Mouse (Mus musculus) hindbrain, embryonic 11.5 days (tissue): ENCODE measurements around the gene Oprl1. TPM values are rescaled to one million over a fixed set of nuclear protein-coding genes. Genes with fewer than 3 reads are reported as not detected.

Experiments used
- ATAC-seq: fragments of 200-750 bp; cut with Nextera tagmentation; 2 replicates; pipeline ENCODE4 v1.8.0; 2017; ENCODE audit warnings: mild to moderate bottlenecking, moderate TSS enrichment, moderate library complexity; ENCODE audit not compliant: low FRiP score
- DNase-seq: peaks from one replicate; pipeline ENCODE4 v3.0.0-alpha.2; 2015; ENCODE audit warnings: low spot score
- H3K27ac ChIP-seq: fragments of 300-500 bp; sonication (generic); 2 replicates; pipeline ENCODE4 v1.5.1; 2014; ENCODE audit warnings: mild to moderate bottlenecking, low read depth, low read length
- H3K27me3 ChIP-seq: fragments of 300-500 bp; sonication (generic); 2 replicates; pipeline ENCODE4 v1.6.1; 2014; ENCODE audit warnings: mild to moderate bottlenecking, low read length, moderate library complexity, mixed read lengths; ENCODE audit not compliant: control insufficient read depth, insufficient read depth
- H3K36me3 ChIP-seq: fragments of 300-500 bp; sonication (generic); 2 replicates; pipeline ENCODE4 v1.6.1; 2014; ENCODE audit warnings: mild to moderate bottlenecking, low read length, moderate library complexity, mixed read lengths; ENCODE audit not compliant: control insufficient read depth, insufficient read depth
- H3K4me1 ChIP-seq: fragments of 300-500 bp; sonication (generic); replicated peaks from 2 replicates; pipeline ENCODE4 v1.6.1; 2014; ENCODE audit warnings: low read length, mixed read lengths; ENCODE audit not compliant: control insufficient read depth, insufficient read depth
- H3K4me2 ChIP-seq: fragments of 300-500 bp; sonication (generic); replicated peaks from 2 replicates; pipeline ENCODE4 v1.6.1; 2014; ENCODE audit warnings: mild to moderate bottlenecking, low read depth, low read length
- H3K4me3 ChIP-seq: fragments of 300-500 bp; sonication (generic); 2 replicates; pipeline ENCODE4 v1.5.1; 2014; ENCODE audit warnings: low read depth, low read length
- H3K9ac ChIP-seq: fragments of 300-500 bp; sonication (generic); 2 replicates; pipeline ENCODE4 v1.6.1; 2014; ENCODE audit warnings: low read depth, low read length
- H3K9me3 ChIP-seq: fragments of 300-500 bp; sonication (generic); 2 replicates; pipeline ENCODE4 v1.6.1; 2016; ENCODE audit warnings: low read length; ENCODE audit not compliant: control insufficient read depth
- WGBS: fragments of 180-500 bp; shearing (Covaris S2); extraction: QIAGEN DNeasy Blood & Tissue Kit; methylation state at CpG from one replicate; pipeline ENCODE4 v1.1.7; 2014; 5-methylcytosine and 5-hydroxymethylcytosine counted together
- polyA plus RNA-seq: library from polyadenylated mRNA; unstranded; fragments of >200 nt; fragmentation: Nextera tagmentation; extraction: Ambion mirVana; gene quantifications from 2 replicates; pipeline ENCODE4 v1.2.1, GENCODE M21; 2014

Oprl1 gene
- polyA plus RNA-seq, 1 experiment from 2014 or later, result 21.6 TPM

GRCm38 (mm10) chr2:181721200-181721599 lies 6.4 kb downstream of the Oprl1 start:
- Histone ChIP-seq H3K36me3 (no peaks in the 10 kb centered on the region), H3K4me3 (no peak overlapping the region), H3K4me1 (no peaks in the 10 kb centered on the region), H3K9me3 (no peaks in the 10 kb centered on the region), H3K9ac (no peak overlapping the region), H3K27me3 (no peaks in the 10 kb centered on the region), H3K4me2 (no peak overlapping the region), H3K27ac (no peak overlapping the region)
- no peak for DNase-seq
- ATAC-seq, result no peak

GRCm38 (mm10) chr2:181722213-181722612 lies 7.4 kb downstream of the Oprl1 start:
- H3K4me3 ChIP-seq, result no peak overlapping the region
- H3K4me2 ChIP-seq, result no peak overlapping the region
- H3K9ac ChIP-seq, result no peak overlapping the region
- H3K27ac ChIP-seq, result no peak overlapping the region
- H3K27me3 ChIP-seq, result no peaks in the 10 kb centered on the region
- no peaks in the 10 kb centered on the region for H3K36me3 ChIP-seq
- ATAC-seq, result peak; percentile 40; the same call in 1 of the 2 replicates
- no peaks in the 10 kb centered on the region for H3K4me1 ChIP-seq
- peak; percentile 74 for DNase-seq
- no peaks in the 10 kb centered on the region for H3K9me3 ChIP-seq
- 22% methylated on average over 3 of the region's 3 CpGs for WGBS

- Histone ChIP-seq H3K9me3 (no peaks in the 10 kb centered on the region), H3K9ac (no peak overlapping the region), H3K27me3 (no peaks in the 10 kb centered on the region), H3K4me3 (no peak overlapping the region), H3K4me2 (no peak overlapping the region), H3K27ac (no peak overlapping the region), H3K36me3 (no peaks in the 10 kb centered on the region), H3K4me1 (no peaks in the 10 kb centered on the region)
- ATAC-seq (no peak; the same call in 1 of the 2 replicates), DNase-seq (no peak)
- WGBS, result 57% methylated on average over 9 of the region's 9 CpGs
These were observed 12.9 kb downstream of the Oprl1 start for GRCm38 (mm10) chr2:181727659-181728262.

- Histone ChIP-seq H3K9me3 (no peaks in the 10 kb centered on the region), H3K27ac (no peak overlapping the region), H3K36me3 (no peaks in the 10 kb centered on the region), H3K9ac (no peak overlapping the region), H3K4me2 (no peak overlapping the region), H3K4me1 (no peaks in the 10 kb centered on the region), H3K27me3 (no peaks in the 10 kb centered on the region), H3K4me3 (no peak overlapping the region)
- ATAC-seq (no peak), DNase-seq (no peak)
- WGBS, result 75% methylated on average over 3 of the region's 3 CpGs
These were observed 15.2 kb downstream of the Oprl1 start for GRCm38 (mm10) chr2:181730051-181730450.

- Histone ChIP-seq H3K4me1 (no peaks in the 10 kb centered on the region), H3K27ac (no peak overlapping the region), H3K4me3 (no peak overlapping the region), H3K27me3 (no peaks in the 10 kb centered on the region), H3K9me3 (no peaks in the 10 kb centered on the region), H3K36me3 (no peaks in the 10 kb centered on the region), H3K9ac (no peak overlapping the region), H3K4me2 (no peak overlapping the region)
- ATAC-seq, result no peak
- WGBS, result 80% methylated on average over 1 of the region's 1 CpGs
- no peak for DNase-seq
These were observed 37.8 kb downstream of the Oprl1 start for GRCm38 (mm10) chr2:181752626-181753025.

GRCm38 (mm10) chr2:181758147-181758725 lies 43.4 kb downstream of the Oprl1 start:
- ATAC-seq, result no peak
- Histone ChIP-seq H3K4me3 (no peak overlapping the region), H3K4me1 (no peaks in the 10 kb centered on the region; the same call in 1 of the 2 replicates), H3K4me2 (no peak overlapping the region), H3K9ac (no peak overlapping the region), H3K36me3 (no peaks in the 10 kb centered on the region), H3K27me3 (no peaks in the 10 kb centered on the region), H3K27ac (no peak overlapping the region), H3K9me3 (no peaks in the 10 kb centered on the region)
- WGBS, result 69% methylated on average over 2 of the region's 2 CpGs
- no peak for DNase-seq

- WGBS, result 30% methylated on average over 4 of the region's 4 CpGs
- Histone ChIP-seq H3K4me2 (no peak overlapping the region), H3K27ac (peak overlapping the region; percentile 55), H3K4me3 (no peak overlapping the region), H3K9ac (no peak overlapping the region), H3K9me3 (no peaks in the 10 kb centered on the region), H3K27me3 (no peaks in the 10 kb centered on the region), H3K4me1 (no peaks in the 10 kb centered on the region; the same call in 1 of the 2 replicates), H3K36me3 (no peaks in the 10 kb centered on the region)
- DNase-seq (peak; percentile 49), ATAC-seq (peak; percentile 54)
These were observed 44.2 kb downstream of the Oprl1 start for GRCm38 (mm10) chr2:181759041-181759440.

- H3K27ac ChIP-seq, result peak within 1 kb of the TSS; percentile 98
- peak within 1 kb of the TSS; percentile 42 for H3K4me3 ChIP-seq
- peak within 1 kb of the TSS; percentile 61 for H3K4me2 ChIP-seq
- H3K4me1 ChIP-seq, result no peaks in the 10 kb centered on the region; the same call in 1 of the 2 replicates
- peak; percentile 90 for ATAC-seq
- 25% methylated on average over 8 of the region's 8 CpGs for WGBS
- H3K36me3 ChIP-seq, result no peaks in the 10 kb centered on the region
- H3K9me3 ChIP-seq, result no peaks in the 10 kb centered on the region
- DNase-seq, result peak; percentile 82
- H3K9ac ChIP-seq, result peak within 1 kb of the TSS; percentile 68
- no peaks in the 10 kb centered on the region for H3K27me3 ChIP-seq
These were observed 48.4 kb downstream of the Oprl1 start, which contains the start of gene Myt1 for GRCm38 (mm10) chr2:181763006-181763830. Myt1 (plus strand) TSS chr2:181763332.
